Mouse (Mus musculus) hindbrain, embryonic 14.5 days (tissue): ENCODE results near the gene Fbxo3. TPM values are rescaled to one million over a fixed set of nuclear protein-coding genes. Genes with fewer than 3 reads are reported as not detected.

ENCODE experiments used
- polyA plus RNA-seq: library from polyadenylated mRNA; unstranded; fragments of >200 nt; fragmentation: Nextera tagmentation; extraction: Ambion mirVana; gene quantifications from 2 replicates; pipeline ENCODE4 v1.2.1, GENCODE M21; 2014

Fbxo3 gene
- polyA plus RNA-seq, 1 experiment from 2014 or later, result 68.3 TPM

Other genes starting within 250 kb of the Fbxo3 start
- gene Caprin1, start 230.1 kb upstream of the Fbxo3 start, polyA plus RNA-seq, result 399 and 416 TPM in 2 replicates
- gene Lmo2, start 69.7 kb upstream of the Fbxo3 start, polyA plus RNA-seq, result 48.1 and 49.8 TPM in 2 replicates
- 2.5 and 2.9 TPM in 2 replicates for gene 4931422A03Rik, start 640 bp downstream of the Fbxo3 start, polyA plus RNA-seq
- not detected in 2 replicates for gene Gm10912, start 38.1 kb downstream of the Fbxo3 start, polyA plus RNA-seq
- gene Gm10799, start 40.8 kb downstream of the Fbxo3 start, polyA plus RNA-seq, result not detected in 2 replicates
- gene Cd59b, start 42.1 kb downstream of the Fbxo3 start, polyA plus RNA-seq, result 3.2 and 3.3 TPM in 2 replicates
- gene Cd59a, start 68.1 kb downstream of the Fbxo3 start, polyA plus RNA-seq, result 14.9 and 16.6 TPM in 2 replicates
- gene A930018P22Rik, start 95.0 kb downstream of the Fbxo3 start, polyA plus RNA-seq, result not detected in 2 replicates